Mouse (Mus musculus): ENCODE results near the gene Wdr76. TPM values are rescaled to one million over a fixed set of nuclear protein-coding genes. Genes with fewer than 3 reads are reported as not detected.
"Not testable (repeated sequence)": the region's sequence is repeated elsewhere in the genome, so short reads cannot be mapped to it uniquely, and the experiment has no call there.

Wdr76 gene
- 3.4 and 5.3 TPM in 2 replicates for polyA plus RNA-seq (2015; fragmentation: Nextera tagmentation; extraction: Ambion mirVana)

GRCm38 (mm10) chr2:121505942-121506882, at the start of gene Wdr76, which contains the start of gene Mfap1a:
Gene Wdr76 (plus strand): TSS chr2:121506723.
Gene Mfap1a (minus strand): TSS chr2:121506665.
- WGBS: 5% methylated on average over 42 of the region's 42 CpGs

GRCm38 (mm10) chr2:121460071-121460470, 46.5 kb upstream of the Wdr76 start:
- H3K27me3 ChIP-seq (replicated peaks): no peaks in the 10 kb centered on the region
- H3K4me2 ChIP-seq: no peak overlapping the region
- 59% methylated on average over 2 of the region's 2 CpGs for WGBS
- no peak overlapping the region for H3K4me3 ChIP-seq (replicated peaks)
- ATAC-seq (ENCODE audit: low FRiP score): no peak
- H3K4me1 ChIP-seq: peaks cover 18% of the 10 kb centered on the region
- peaks cover 24% of the 10 kb centered on the region for H3K36me3 ChIP-seq
- H3K9me3 ChIP-seq (replicated peaks): no peaks in the 10 kb centered on the region
- H3K9ac ChIP-seq (replicated peaks): no peak overlapping the region
- no peak overlapping the region for H3K27ac ChIP-seq (replicated peaks)

More at GRCm38 (mm10) chr2:121505942-121506882, at the start of gene Wdr76, which contains the start of gene Mfap1a:
- Histone ChIP-seq H3K27ac (replicated peaks) (peak within 1 kb of the TSS; percentile 69; the same call in 1 of the 2 replicates), H3K4me2 (peak within 1 kb of the TSS; percentile 76), H3K9ac (replicated peaks) (peak within 1 kb of the TSS; percentile 74), H3K4me1 (peaks cover 19% of the 10 kb centered on the region), H3K4me3 (replicated peaks) (peak within 1 kb of the TSS; percentile 66)
- H3K9me3 ChIP-seq (replicated peaks); H3K27me3 ChIP-seq (replicated peaks); H3K36me3 ChIP-seq: not testable (repeated sequence)
- peak; percentile 95 for ATAC-seq (ENCODE audit: low FRiP score)

DNA sequence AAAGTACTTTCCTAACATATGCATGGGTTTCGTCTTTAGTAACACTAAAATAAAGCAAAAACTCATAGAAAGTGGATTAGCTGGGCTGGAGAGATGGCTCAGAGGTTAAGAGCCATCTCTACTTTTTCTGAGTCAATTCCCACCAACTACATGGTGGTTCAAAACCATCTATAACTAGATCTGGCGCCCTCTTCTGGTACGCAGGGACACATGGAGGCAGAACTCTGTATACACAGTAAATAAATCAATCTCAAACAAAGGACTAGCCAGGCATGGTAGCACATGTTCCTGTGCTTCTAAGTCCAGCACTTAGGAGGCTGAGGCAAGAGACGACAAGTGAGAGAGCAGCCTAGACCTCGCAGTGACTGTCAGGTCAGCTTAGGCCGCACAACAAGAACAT, 37.5 kb upstream of the Wdr76 start:
- H3K9ac ChIP-seq (replicated peaks); H3K4me3 ChIP-seq (replicated peaks); H3K4me2 ChIP-seq; H3K4me1 ChIP-seq; H3K27me3 ChIP-seq (replicated peaks); H3K36me3 ChIP-seq; H3K9me3 ChIP-seq (replicated peaks); ATAC-seq (ENCODE audit: low FRiP score); H3K27ac ChIP-seq (replicated peaks): not testable (repeated sequence)
- 75% methylated on average over 2 of the region's 6 CpGs for WGBS

DNA sequence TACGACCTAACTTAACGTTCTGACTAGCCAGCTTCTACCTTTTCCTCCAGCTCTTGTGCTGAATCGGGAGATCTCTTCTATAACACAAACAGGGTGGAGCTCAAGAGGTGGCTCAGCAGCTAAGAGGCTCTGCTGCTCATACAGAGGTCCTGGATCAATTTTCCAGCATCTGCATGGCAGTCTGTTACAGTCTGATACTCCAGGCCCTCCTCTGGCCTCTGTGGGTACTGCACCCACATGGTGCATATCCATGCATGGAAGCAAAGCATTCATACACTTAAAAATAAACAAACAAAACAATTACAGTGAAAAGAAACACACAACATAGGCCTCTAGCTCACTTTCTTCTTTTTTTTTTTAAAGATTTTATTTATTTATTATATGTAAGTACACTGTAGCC, 33.7 kb upstream of the Wdr76 start:
- not testable (repeated sequence) for H3K4me3 ChIP-seq (replicated peaks)
- peak overlapping the region; percentile 79 for H3K4me2 ChIP-seq

GRCm38 (mm10) chr2:121473301-121474179, 33.0 kb upstream of the Wdr76 start, which contains the start of gene Mfap1b:
Gene Mfap1b (minus strand): TSS chr2:121474067.
- Histone ChIP-seq H3K4me3 (replicated peaks) (peak within 1 kb of the TSS; percentile 64), H3K4me1 (peaks cover 14% of the 10 kb centered on the region), H3K4me2 (peak within 1 kb of the TSS; percentile 79), H3K9ac (replicated peaks) (peak within 1 kb of the TSS; percentile 71), H3K27ac (replicated peaks) (peak within 1 kb of the TSS; percentile 72)
- WGBS: 8% methylated on average over 40 of the region's 41 CpGs
- H3K36me3 ChIP-seq; H3K9me3 ChIP-seq (replicated peaks); H3K27me3 ChIP-seq (replicated peaks): not testable (repeated sequence)
- peak; percentile 95 for ATAC-seq (ENCODE audit: low FRiP score)

More for the DNA sequence above, 33.7 kb upstream of the Wdr76 start:
- H3K36me3 ChIP-seq; H3K9ac ChIP-seq (replicated peaks); H3K9me3 ChIP-seq (replicated peaks); ATAC-seq (ENCODE audit: low FRiP score); H3K27ac ChIP-seq (replicated peaks); H3K27me3 ChIP-seq (replicated peaks): not testable (repeated sequence)
- 93% methylated on average over 3 of the region's 3 CpGs for WGBS
- peaks cover 14% of the 10 kb centered on the region for H3K4me1 ChIP-seq

- peak overlapping the region; percentile 72 for H3K27ac ChIP-seq (replicated peaks)
- H3K27me3 ChIP-seq (replicated peaks): no peaks in the 10 kb centered on the region
- no peaks in the 10 kb centered on the region for H3K9me3 ChIP-seq (replicated peaks)
- H3K9ac ChIP-seq (replicated peaks): 0 out of 2 replicates have a peak overlapping the region, but pooled peaks have one; percentile 71
- H3K4me1 ChIP-seq: peaks cover 14% of the 10 kb centered on the region
- H3K36me3 ChIP-seq: 0 out of 2 replicates have a peak, but pooled peaks cover 5% of the 10 kb centered on the region
- no peak for ATAC-seq (ENCODE audit: low FRiP score)
- H3K4me2 ChIP-seq: peak overlapping the region; percentile 79
- H3K4me3 ChIP-seq (replicated peaks): peak overlapping the region; percentile 64
- whole genome bisulfite sequencing: 34% methylated on average over 8 of the region's 8 CpGs
Measured at GRCm38 (mm10) chr2:121474180-121474535, 32.4 kb upstream of the Wdr76 start.

DNA sequence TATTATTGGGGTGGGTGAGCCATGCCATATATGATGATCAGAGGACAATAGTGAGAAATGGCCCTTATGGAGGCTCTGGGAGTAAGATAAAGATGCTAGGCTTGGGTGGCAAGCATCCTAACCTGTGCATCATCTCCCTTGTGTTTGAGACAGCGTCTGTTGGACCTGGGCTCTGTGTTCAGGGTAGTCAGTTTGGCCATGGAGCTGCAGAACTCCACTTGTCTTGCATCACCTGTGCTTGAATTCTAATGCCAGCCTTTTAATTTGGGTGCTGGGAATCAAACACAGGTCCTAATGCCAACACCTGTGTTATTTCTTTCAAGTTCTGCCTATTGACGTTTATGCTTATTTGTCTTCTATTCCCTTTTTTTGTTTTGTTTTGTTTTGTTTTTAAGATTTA, 31.2 kb upstream of the Wdr76 start:
- H3K4me1 ChIP-seq: peaks cover 14% of the 10 kb centered on the region
- not testable (repeated sequence) for H3K4me3 ChIP-seq (replicated peaks); H3K27ac ChIP-seq (replicated peaks); H3K36me3 ChIP-seq; ATAC-seq (ENCODE audit: low FRiP score); H3K27me3 ChIP-seq (replicated peaks); H3K9me3 ChIP-seq (replicated peaks); H3K4me2 ChIP-seq; H3K9ac ChIP-seq (replicated peaks)
- WGBS: 95% methylated on average over 2 of the region's 2 CpGs

- H3K9ac ChIP-seq (replicated peaks): no peak overlapping the region
- 80% methylated on average over 3 of the region's 3 CpGs for WGBS
- peaks cover 10% of the 10 kb centered on the region for H3K4me1 ChIP-seq
- no peak for ATAC-seq (ENCODE audit: low FRiP score)
- no peak overlapping the region for H3K4me3 ChIP-seq (replicated peaks)
- H3K4me2 ChIP-seq: no peak overlapping the region
- H3K27ac ChIP-seq (replicated peaks): no peak overlapping the region
- H3K9me3 ChIP-seq (replicated peaks): no peaks in the 10 kb centered on the region
- no peaks in the 10 kb centered on the region for H3K27me3 ChIP-seq (replicated peaks)
- no peaks in the 10 kb centered on the region for H3K36me3 ChIP-seq
Measured at GRCm38 (mm10) chr2:121477491-121478266, 28.8 kb upstream of the Wdr76 start.

DNA sequence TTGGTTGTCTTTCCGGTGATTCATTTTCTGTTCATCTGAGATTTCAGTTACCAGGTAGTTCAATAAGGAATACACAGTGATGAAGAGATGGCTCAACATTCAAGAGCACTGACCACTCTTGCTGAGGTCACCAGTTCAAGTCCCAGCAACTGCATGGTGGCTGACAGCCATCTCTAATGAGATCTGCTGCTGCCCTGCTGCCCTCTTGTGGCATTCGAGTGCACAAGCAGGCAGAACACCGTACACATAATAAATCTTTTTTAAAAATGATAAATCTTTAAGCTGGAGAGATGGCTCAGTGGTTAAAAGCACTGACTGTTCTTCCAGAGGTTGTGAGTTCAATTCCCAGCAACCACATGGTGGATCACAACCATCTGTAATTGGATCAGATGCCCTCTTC, 26.0 kb upstream of the Wdr76 start:
- Histone ChIP-seq H3K9me3 (replicated peaks) (no peaks in the 10 kb centered on the region), H3K4me1 (peaks cover 9% of the 10 kb centered on the region), H3K27ac (replicated peaks) (no peak overlapping the region), H3K27me3 (replicated peaks) (no peaks in the 10 kb centered on the region), H3K36me3 (no peaks in the 10 kb centered on the region), H3K9ac (replicated peaks) (no peak overlapping the region), H3K4me2 (no peak overlapping the region), H3K4me3 (replicated peaks) (no peak overlapping the region)
- WGBS: 64% methylated on average over 3 of the region's 3 CpGs
- ATAC-seq (ENCODE audit: low FRiP score): no peak

GRCm38 (mm10) chr2:121480916-121481315, 25.6 kb upstream of the Wdr76 start:
- ATAC-seq (ENCODE audit: low FRiP score); H3K4me3 ChIP-seq (replicated peaks); H3K4me2 ChIP-seq; H3K9me3 ChIP-seq (replicated peaks); H3K27ac ChIP-seq (replicated peaks); H3K4me1 ChIP-seq; H3K27me3 ChIP-seq (replicated peaks); H3K36me3 ChIP-seq; H3K9ac ChIP-seq (replicated peaks): not testable (repeated sequence)
- WGBS: 88% methylated on average over 13 of the region's 13 CpGs

- ATAC-seq (ENCODE audit: low FRiP score): no peak
- no peak overlapping the region for H3K4me3 ChIP-seq (replicated peaks)
- H3K9ac ChIP-seq (replicated peaks): no peak overlapping the region
- H3K4me1 ChIP-seq: peaks cover 9% of the 10 kb centered on the region
- no peaks in the 10 kb centered on the region for H3K27me3 ChIP-seq (replicated peaks)
- no peaks in the 10 kb centered on the region for H3K36me3 ChIP-seq
- no peak overlapping the region for H3K4me2 ChIP-seq
- no peak overlapping the region for H3K27ac ChIP-seq (replicated peaks)
- WGBS: 15% methylated on average over 8 of the region's 8 CpGs
- H3K9me3 ChIP-seq (replicated peaks): no peaks in the 10 kb centered on the region
Measured at GRCm38 (mm10) chr2:121483576-121483975, 22.9 kb upstream of the Wdr76 start.
